Mouse (Mus musculus) testis, adult 2 months (tissue): ENCODE data around the gene Gm10134.

Source experiments
- CTCF ChIP-seq: fragments of 200-500 bp; IDR thresholded peaks from 2 replicates; pipeline ENCODE4 v1.5.1; 2012; ENCODE audit warnings: low read depth, mild to moderate bottlenecking, inconsistent platforms, low read length, moderate library complexity; ENCODE audit not compliant: control insufficient read depth, insufficient read depth, insufficient replicate concordance
- POLR2A ChIP-seq: fragments of 200-500 bp; IDR thresholded peaks from 2 replicates; pipeline ENCODE4 v1.6.1; 2012; ENCODE audit warnings: low read depth, mild to moderate bottlenecking, inconsistent platforms, low read length, moderate library complexity; ENCODE audit not compliant: control insufficient read depth

GRCm38 (mm10) chr2:28520581-28520980, 14.7 kb downstream of the Gm10134 start:
- no peak for TF ChIP-seq POLR2A
- no peak for TF ChIP-seq CTCF
